Mouse (Mus musculus) lung, embryonic 14.5 days (tissue): ENCODE results near the gene Kdm5b. TPM values are rescaled to one million over a fixed set of nuclear protein-coding genes. Genes with fewer than 3 reads are reported as not detected.

Experiments used
- ATAC-seq: fragments of 200-750 bp; cut with Nextera tagmentation; 2 replicates; pipeline ENCODE4 v1.8.0; 2017; ENCODE audit warnings: mild to moderate bottlenecking, moderate TSS enrichment, moderate library complexity; ENCODE audit not compliant: insufficient read depth
- DNase-seq: peaks from one replicate; pipeline ENCODE4 v3.0.0-alpha.2; 2015
- H3K27ac ChIP-seq: fragments of 300-500 bp; sonication (generic); 2 replicates; pipeline ENCODE4 v1.5.1; 2014; ENCODE audit warnings: low read depth, mild to moderate bottlenecking, moderate library complexity
- H3K27me3 ChIP-seq: fragments of 300-500 bp; sonication (generic); 2 replicates; pipeline ENCODE4 v1.6.1; 2014; ENCODE audit warnings: low read length, control low read depth; ENCODE audit not compliant: insufficient read depth
- H3K36me3 ChIP-seq: fragments of 300-500 bp; sonication (generic); 2 replicates; pipeline ENCODE4 v1.6.1; 2014; ENCODE audit warnings: control low read depth; ENCODE audit not compliant: insufficient read depth
- H3K4me1 ChIP-seq: fragments of 300-500 bp; sonication (generic); 2 replicates; pipeline ENCODE4 v1.6.1; 2014; ENCODE audit warnings: antibody characterized with exemption, control low read depth; ENCODE audit not compliant: insufficient read depth
- H3K4me2 ChIP-seq: fragments of 300-500 bp; sonication (generic); 2 replicates; pipeline ENCODE4 v1.6.1; 2014; ENCODE audit warnings: mild to moderate bottlenecking
- H3K4me3 ChIP-seq: fragments of 300-500 bp; sonication (generic); 2 replicates; pipeline ENCODE4 v1.5.1; 2014; ENCODE audit warnings: low read depth, low read length
- H3K9ac ChIP-seq: fragments of 300-500 bp; sonication (generic); 2 replicates; pipeline ENCODE4 v1.6.1; 2014
- H3K9me3 ChIP-seq: fragments of 300-500 bp; sonication (generic); 2 replicates; pipeline ENCODE4 v1.6.1; 2016; ENCODE audit warnings: low read depth, low read length, control low read depth
- CTCF ChIP-seq: IDR thresholded peaks from 2 replicates; pipeline ENCODE4 v1.5.1; 2016; ENCODE audit warnings: antibody characterized with exemption, low read depth
- WGBS: fragments of 180-500 bp; shearing (Covaris S2); extraction: QIAGEN DNeasy Blood & Tissue Kit; methylation state at CpG from one replicate; pipeline ENCODE4 v1.1.7; 2014; 5-methylcytosine and 5-hydroxymethylcytosine counted together
- polyA plus RNA-seq: library from polyadenylated mRNA; unstranded; fragments of >200 nt; fragmentation: Nextera tagmentation; extraction: Ambion mirVana; gene quantifications from 2 replicates; pipeline ENCODE4 v1.2.1, GENCODE M21; 2014

The Kdm5b gene
- polyA plus RNA-seq, 1 experiment from 2014 or later: 59.0 TPM

GRCm38 (mm10) chr1:134607279-134607678, 47.3 kb downstream of the Kdm5b start:
- peak; percentile 11 for DNase-seq
- H3K4me3 ChIP-seq: no peak overlapping the region
- no peaks in the 10 kb centered on the region for H3K4me1 ChIP-seq
- no peaks in the 10 kb centered on the region for H3K9me3 ChIP-seq
- H3K9ac ChIP-seq: no peak overlapping the region
- H3K36me3 ChIP-seq: peaks cover 72% of the 10 kb centered on the region
- no peak overlapping the region for H3K27ac ChIP-seq
- no peaks in the 10 kb centered on the region for H3K27me3 ChIP-seq
- no peak for ATAC-seq
- peak; percentile 13; the same call in 1 of the 2 replicates for TF ChIP-seq CTCF
- no peak overlapping the region for H3K4me2 ChIP-seq
- WGBS: 93% methylated on average over 1 of the region's 1 CpGs

GRCm38 (mm10) chr1:134609172-134609571, 49.2 kb downstream of the Kdm5b start:
- no peaks in the 10 kb centered on the region for H3K27me3 ChIP-seq
- DNase-seq: no peak
- no peaks in the 10 kb centered on the region for H3K9me3 ChIP-seq
- ATAC-seq: no peak
- no peak overlapping the region for H3K9ac ChIP-seq
- H3K27ac ChIP-seq: no peak overlapping the region
- no peak overlapping the region for H3K4me3 ChIP-seq
- WGBS: 64% methylated on average over 4 of the region's 4 CpGs
- no peak overlapping the region for H3K4me2 ChIP-seq
- no peak for TF ChIP-seq CTCF
- H3K4me1 ChIP-seq: no peaks in the 10 kb centered on the region
- peaks cover 73% of the 10 kb centered on the region for H3K36me3 ChIP-seq

GRCm38 (mm10) chr1:134614554-134614953, 54.6 kb downstream of the Kdm5b start:
- no peak overlapping the region for H3K27ac ChIP-seq
- no peak for ATAC-seq
- peaks cover 69% of the 10 kb centered on the region for H3K36me3 ChIP-seq

GRCm38 (mm10) chr1:134614988-134615387, 55.0 kb downstream of the Kdm5b start:
- no peak overlapping the region for H3K4me2 ChIP-seq
- no peak for TF ChIP-seq CTCF
- peaks cover 73% of the 10 kb centered on the region for H3K36me3 ChIP-seq
- no peak overlapping the region for H3K9ac ChIP-seq
- H3K4me3 ChIP-seq: no peak overlapping the region
- H3K27ac ChIP-seq: no peak overlapping the region
- no peaks in the 10 kb centered on the region for H3K4me1 ChIP-seq
- H3K27me3 ChIP-seq: no peaks in the 10 kb centered on the region
- 98% methylated on average over 2 of the region's 2 CpGs for WGBS
- ATAC-seq (no peak), DNase-seq (no peak)
- no peaks in the 10 kb centered on the region for H3K9me3 ChIP-seq

More at GRCm38 (mm10) chr1:134614554-134614953, 54.6 kb downstream of the Kdm5b start:
- no peak overlapping the region for H3K4me3 ChIP-seq
- TF ChIP-seq CTCF: no peak
- H3K9ac ChIP-seq: no peak overlapping the region
- WGBS: 89% methylated on average over 5 of the region's 5 CpGs
- no peak for DNase-seq
- H3K27me3 ChIP-seq: no peaks in the 10 kb centered on the region
- H3K4me2 ChIP-seq: no peak overlapping the region
- H3K9me3 ChIP-seq: no peaks in the 10 kb centered on the region
- H3K4me1 ChIP-seq: no peaks in the 10 kb centered on the region

- TF ChIP-seq CTCF: no peak
- Histone ChIP-seq H3K4me1 (no peaks in the 10 kb centered on the region), H3K9ac (no peak overlapping the region), H3K27ac (no peak overlapping the region), H3K36me3 (peaks cover 84% of the 10 kb centered on the region), H3K4me2 (no peak overlapping the region), H3K27me3 (no peaks in the 10 kb centered on the region), H3K9me3 (no peaks in the 10 kb centered on the region), H3K4me3 (no peak overlapping the region)
- DNase-seq (no peak), ATAC-seq (no peak)
- 80% methylated on average over 9 of the region's 9 CpGs for WGBS
These were observed 57.7 kb downstream of the Kdm5b start for GRCm38 (mm10) chr1:134617656-134618055.

GRCm38 (mm10) chr1:134625325-134625724, 65.4 kb downstream of the Kdm5b start:
- 87% methylated on average over 4 of the region's 4 CpGs for WGBS

GRCm38 (mm10) chr1:134629455-134629854, 69.5 kb downstream of the Kdm5b start:
- Histone ChIP-seq H3K27me3 (no peaks in the 10 kb centered on the region), H3K4me1 (no peaks in the 10 kb centered on the region), H3K9ac (no peak overlapping the region), H3K4me2 (no peak overlapping the region), H3K27ac (no peak overlapping the region), H3K9me3 (no peaks in the 10 kb centered on the region), H3K4me3 (no peak overlapping the region), H3K36me3 (peaks cover 95% of the 10 kb centered on the region)
- WGBS: 94% methylated on average over 10 of the region's 10 CpGs
- DNase-seq: no peak
- no peak for TF ChIP-seq CTCF
- ATAC-seq: no peak

More at GRCm38 (mm10) chr1:134625325-134625724, 65.4 kb downstream of the Kdm5b start:
- H3K27me3 ChIP-seq: no peaks in the 10 kb centered on the region
- ATAC-seq: no peak
- H3K9me3 ChIP-seq: no peaks in the 10 kb centered on the region
- TF ChIP-seq CTCF: no peak
- peaks cover 94% of the 10 kb centered on the region for H3K36me3 ChIP-seq
- H3K4me1 ChIP-seq: no peaks in the 10 kb centered on the region
- DNase-seq: no peak
- H3K27ac ChIP-seq: no peak overlapping the region
- no peak overlapping the region for H3K9ac ChIP-seq
- H3K4me3 ChIP-seq: no peak overlapping the region
- no peak overlapping the region for H3K4me2 ChIP-seq

- TF ChIP-seq CTCF: no peak
- no peak for DNase-seq
- Histone ChIP-seq H3K27ac (no peak overlapping the region), H3K36me3 (peaks cover 54% of the 10 kb centered on the region), H3K4me2 (no peak overlapping the region), H3K4me1 (no peaks in the 10 kb centered on the region), H3K9me3 (no peaks in the 10 kb centered on the region), H3K9ac (no peak overlapping the region), H3K4me3 (no peak overlapping the region), H3K27me3 (no peaks in the 10 kb centered on the region)
- no peak for ATAC-seq
- WGBS: 60% methylated on average over 7 of the region's 7 CpGs
These were observed 74.3 kb downstream of the Kdm5b start for GRCm38 (mm10) chr1:134634296-134634695.
